ENCODE assay signal across 20 mouse cellular contexts in the genomic region with DNA sequence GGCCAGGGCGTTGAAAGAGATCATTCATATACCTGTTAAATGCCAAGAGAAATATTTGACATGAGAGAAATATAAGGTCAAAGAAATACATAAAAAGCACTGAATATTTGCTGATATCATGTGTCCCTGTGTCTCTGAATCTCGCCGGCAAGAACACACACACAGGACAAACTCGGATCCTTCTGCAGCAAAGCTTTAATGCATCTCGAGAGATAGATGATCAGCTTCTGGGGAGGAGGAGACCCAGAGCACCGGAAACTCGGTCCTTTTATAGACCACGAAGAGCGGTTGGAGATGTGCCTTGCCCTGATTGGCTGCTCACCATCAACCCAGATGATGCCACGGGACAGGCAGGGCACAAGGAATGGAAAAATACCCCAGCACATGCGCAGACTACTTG. TPM values are rescaled to one million over a fixed set of nuclear protein-coding genes. Genes with fewer than 3 reads are reported as not detected.
A peak's percentile ranks its signal among the peaks of the same experiment; 100 is the strongest.
DNase-seq lines count a peak whose midpoint lies in the region; ATAC-seq and TF ChIP-seq lines count a peak whose summit lies in the region.
"Not testable (repeated sequence)": the region's sequence is repeated elsewhere in the genome, so short reads cannot be mapped to it uniquely, and the experiment has no call there.
"Had no signal": no experiment of that assay in that cellular context is flagged by ENCODE, and none has a peak within 500 bp of the region (broad histone marks: within the 10 kb centered on the region; RNA-seq: fewer than 3 reads in every experiment).

No protein-coding gene starts in this region.

- H3K9ac ChIP-seq in embryonic facial prominence, embryonic 15.5 days; heart, embryonic 11.5 days (ENCODE audit: low read depth, low read length); hindbrain, embryonic 11.5 days (ENCODE audit: low read depth, low read length); intestine, postnatal 0 days (ENCODE audit: low read depth, low read length); limb, embryonic 12.5 days (replicated peaks); liver, embryonic 15.5 days; midbrain, embryonic 14.5 days (replicated peaks; ENCODE audit: low read length); stomach, embryonic 14.5 days (replicated peaks; ENCODE audit: low read depth, low read length): not testable (repeated sequence)

- TF ChIP-seq CTCF in intestine, postnatal 0 days (IDR thresholded peaks at IDR 0.05; ENCODE audit: low read depth), result not testable (repeated sequence)

- H3K36me3 ChIP-seq in embryonic facial prominence, embryonic 15.5 days; heart, embryonic 11.5 days (ENCODE audit: control insufficient read depth, insufficient read depth, low read length); hindbrain, embryonic 11.5 days (ENCODE audit: control insufficient read depth, insufficient read depth, low read length); intestine, postnatal 0 days (ENCODE audit: control insufficient read depth, insufficient read depth); limb, embryonic 12.5 days; liver, embryonic 15.5 days (replicated peaks); midbrain, embryonic 14.5 days (ENCODE audit: control insufficient read depth, insufficient read depth, low read length); stomach, embryonic 14.5 days (ENCODE audit: control insufficient read depth, insufficient read depth, low read length): not testable (repeated sequence)

- not testable (repeated sequence) for H3K4me3 ChIP-seq in embryonic facial prominence, embryonic 15.5 days (replicated peaks); heart, embryonic 11.5 days (ENCODE audit: low read depth, low read length); hindbrain, embryonic 11.5 days (ENCODE audit: low read depth, low read length); intestine, postnatal 0 days (ENCODE audit: low read depth, low read length); limb, embryonic 12.5 days (replicated peaks); liver, embryonic 15.5 days (replicated peaks); midbrain, embryonic 14.5 days (replicated peaks; ENCODE audit: low read depth, low read length); stomach, embryonic 14.5 days (ENCODE audit: low read depth, low read length)

- H3K27ac ChIP-seq in embryonic facial prominence, embryonic 15.5 days (replicated peaks); heart, embryonic 11.5 days (ENCODE audit: low read depth, low read length); hindbrain, embryonic 11.5 days (ENCODE audit: low read depth, low read length); intestine, postnatal 0 days (ENCODE audit: low read depth, low read length); limb, embryonic 12.5 days; liver, embryonic 15.5 days (replicated peaks); midbrain, embryonic 14.5 days (replicated peaks; ENCODE audit: low read depth, low read length); stomach, embryonic 14.5 days (ENCODE audit: low read length): not testable (repeated sequence)

- peak; percentile 51; the same call in 1 of the 2 replicates for ATAC-seq in embryonic facial prominence, embryonic 15.5 days (ENCODE audit: insufficient number of reproducible peaks, low FRiP score, low TSS enrichment, low read depth)
- ATAC-seq in heart, embryonic 11.5 days (replicated peaks; ENCODE audit: insufficient number of reproducible peaks, low FRiP score, low TSS enrichment), result peak; percentile 49
- ATAC-seq in hindbrain, embryonic 11.5 days (ENCODE audit: low FRiP score), result peak; percentile 57; the same call in 1 of the 2 replicates
- peak; percentile 36; the same call in 1 of the 2 replicates for ATAC-seq in intestine, postnatal 0 days
- peak; percentile 26; the same call in 1 of the 2 replicates for ATAC-seq in limb, embryonic 12.5 days (ENCODE audit: insufficient number of reproducible peaks, insufficient read depth, low FRiP score, low TSS enrichment, low read depth)
- ATAC-seq in liver, embryonic 15.5 days (ENCODE audit: insufficient read depth), result peak; percentile 28; the same call in 1 of the 2 replicates
- ATAC-seq in midbrain, embryonic 14.5 days (ENCODE audit: low FRiP score, low TSS enrichment), result peak; percentile 67
- ATAC-seq in stomach, embryonic 14.5 days (ENCODE audit: insufficient number of reproducible peaks, insufficient read depth, low FRiP score, low read depth), result peak; percentile 28; the same call in 1 of the 2 replicates

- not testable (repeated sequence) for H3K4me2 ChIP-seq in embryonic facial prominence, embryonic 15.5 days (replicated peaks); heart, embryonic 11.5 days; hindbrain, embryonic 11.5 days (replicated peaks; ENCODE audit: low read depth, low read length); intestine, postnatal 0 days (replicated peaks; ENCODE audit: low read depth); limb, embryonic 12.5 days; liver, embryonic 15.5 days; midbrain, embryonic 14.5 days (ENCODE audit: low read length); stomach, embryonic 14.5 days (replicated peaks; ENCODE audit: low read depth, low read length)

- WGBS in embryonic facial prominence, embryonic 15.5 days, result 78% methylated on average over 10 of the region's 11 CpGs
- whole genome bisulfite sequencing in heart, embryonic 11.5 days (ENCODE audit: insufficient replicate concordance), result 84% methylated on average over 8 of the region's 11 CpGs
- 88% methylated on average over 7 of the region's 11 CpGs for WGBS in hindbrain, embryonic 11.5 days
- 83% methylated on average over 8 of the region's 11 CpGs for WGBS in intestine, postnatal 0 days
- WGBS in limb, embryonic 12.5 days, result 81% methylated on average over 10 of the region's 11 CpGs
- WGBS in liver, embryonic 15.5 days (ENCODE audit: insufficient replicate concordance), result 64% methylated on average over 10 of the region's 11 CpGs
- 87% methylated on average over 8 of the region's 11 CpGs for WGBS in midbrain, embryonic 14.5 days
- 80% methylated on average over 9 of the region's 11 CpGs for WGBS in stomach, embryonic 14.5 days

- not testable (repeated sequence) for H3K4me1 ChIP-seq in embryonic facial prominence, embryonic 15.5 days; heart, embryonic 11.5 days (ENCODE audit: control insufficient read depth, insufficient read depth, low read length); hindbrain, embryonic 11.5 days (replicated peaks; ENCODE audit: control insufficient read depth, insufficient read depth, low read length); intestine, postnatal 0 days (replicated peaks; ENCODE audit: control insufficient read depth, insufficient read depth, low read length); limb, embryonic 12.5 days (replicated peaks); liver, embryonic 15.5 days (replicated peaks); midbrain, embryonic 14.5 days (ENCODE audit: control insufficient read depth, insufficient read depth, low read length); stomach, embryonic 14.5 days (ENCODE audit: control insufficient read depth, insufficient read depth, low read length)

- not testable (repeated sequence) for DNase-seq in hindbrain, embryonic 11.5 days (ENCODE audit: low spot score); midbrain, embryonic 14.5 days

- H3K27me3 ChIP-seq in embryonic facial prominence, embryonic 15.5 days; heart, embryonic 11.5 days (ENCODE audit: control insufficient read depth, insufficient read depth, low read length); hindbrain, embryonic 11.5 days (ENCODE audit: control insufficient read depth, insufficient read depth, low read length); intestine, postnatal 0 days (replicated peaks; ENCODE audit: control insufficient read depth, insufficient read depth, low read length); limb, embryonic 12.5 days; liver, embryonic 15.5 days; midbrain, embryonic 14.5 days (ENCODE audit: control insufficient read depth, insufficient read depth, low read length); stomach, embryonic 14.5 days (ENCODE audit: control insufficient read depth, insufficient read depth, low read length): not testable (repeated sequence)

- not testable (repeated sequence) for H3K9me3 ChIP-seq in embryonic facial prominence, embryonic 15.5 days (replicated peaks); heart, embryonic 11.5 days (replicated peaks; ENCODE audit: control insufficient read depth, low read length); hindbrain, embryonic 11.5 days (ENCODE audit: control insufficient read depth, low read length); intestine, postnatal 0 days (ENCODE audit: control insufficient read depth); liver, embryonic 15.5 days (replicated peaks); stomach, embryonic 14.5 days (ENCODE audit: control insufficient read depth, low read depth, low read length)
- peaks cover 18% of the 10 kb centered on the region for H3K9me3 ChIP-seq in limb, embryonic 12.5 days
- peaks cover 14% of the 10 kb centered on the region; the same call in 1 of the 2 replicates for H3K9me3 ChIP-seq in midbrain, embryonic 14.5 days (ENCODE audit: control insufficient read depth, low read length)

RNA-seq across cellular contexts. Expression of a gene that starts 11.5 kb away (rescaled TPM):
- polyA plus RNA-seq in embryonic facial prominence, embryonic 15.5 days (2015; fragmentation: Nextera tagmentation; extraction: Ambion mirVana), result not detected in 2 replicates
- not detected in 2 replicates for polyA plus RNA-seq in heart, embryonic 11.5 days (2014; fragmentation: Nextera tagmentation; extraction: Ambion mirVana)
- polyA plus RNA-seq in hindbrain, embryonic 11.5 days (2014; fragmentation: Nextera tagmentation; extraction: Ambion mirVana), result not detected in 2 replicates
- not detected in 2 replicates for polyA plus RNA-seq in intestine, postnatal 0 days (2015; fragmentation: Nextera tagmentation; extraction: Ambion mirVana)
- not detected in 2 replicates for polyA plus RNA-seq in limb, embryonic 12.5 days (2016; fragmentation: Nextera tagmentation; extraction: Ambion mirVana)
- not detected in 2 replicates for polyA plus RNA-seq in liver, embryonic 15.5 days (2015; fragmentation: Nextera tagmentation; extraction: Ambion mirVana)
- not detected in 2 replicates for polyA plus RNA-seq in midbrain, embryonic 14.5 days (2014; fragmentation: Nextera tagmentation; extraction: Ambion mirVana)
- 0.24 TPM in 1 of 2 replicates, not detected in the other for polyA plus RNA-seq in stomach, embryonic 14.5 days (2014; fragmentation: Nextera tagmentation; extraction: Ambion mirVana)
- polyA plus RNA-seq: adrenal gland, adult 2 months; CD4-positive, CD25-positive, alpha-beta regulatory T cell, adult 4 months; cerebellum, adult 2 months; embryonic facial prominence, embryonic 14.5 days; forebrain, embryonic 11.5 days; forebrain, embryonic 14.5 days; forebrain, postnatal 0 days; frontal cortex, adult 2 months; heart, adult 2 months; heart, embryonic 16.5 days; hindbrain, embryonic 12.5 days; hindbrain, embryonic 16.5 days had no signal
